Mouse (Mus musculus) heart, postnatal 0 days (tissue): ENCODE measurements around the gene B830017H08Rik.

Experiments
- CTCF ChIP-seq: IDR thresholded peaks from 2 replicates; pipeline ENCODE4 v1.5.1; 2016; ENCODE audit warnings: antibody characterized with exemption, control low read depth, low read depth
- EP300 ChIP-seq: IDR thresholded peaks from 2 replicates; pipeline ENCODE4 v1.6.1; 2016; ENCODE audit warnings: antibody characterized with exemption, low read depth

DNA sequence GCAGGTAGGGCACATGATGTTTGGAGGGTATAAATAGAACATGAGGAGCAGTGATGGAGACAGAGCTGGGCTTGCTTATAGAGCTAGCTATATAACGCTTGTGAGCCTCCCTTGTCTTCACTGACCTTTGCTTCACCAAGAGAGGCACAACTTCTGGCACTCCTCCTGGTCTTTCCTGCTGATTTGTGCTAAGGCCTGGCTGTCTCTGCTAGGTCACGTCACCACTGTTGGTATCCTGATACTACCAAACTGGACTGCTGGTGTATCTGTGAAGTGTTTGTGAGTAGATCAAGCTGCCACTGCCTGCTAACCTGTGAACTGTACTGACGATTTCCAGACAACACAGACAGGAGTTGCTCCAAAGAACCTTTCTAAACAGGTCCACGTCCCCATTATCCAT lies 42.3 kb downstream of the B830017H08Rik start:
- TF ChIP-seq CTCF (no peak), EP300 (no peak)
